Mouse (Mus musculus): ENCODE data around the gene Erc1. TPM values are rescaled to one million over a fixed set of nuclear protein-coding genes. Genes with fewer than 3 reads are reported as not detected.

The Erc1 gene
- polyA plus RNA-seq, 1 experiment from 2014 or later, result 23.4 TPM

DNA sequence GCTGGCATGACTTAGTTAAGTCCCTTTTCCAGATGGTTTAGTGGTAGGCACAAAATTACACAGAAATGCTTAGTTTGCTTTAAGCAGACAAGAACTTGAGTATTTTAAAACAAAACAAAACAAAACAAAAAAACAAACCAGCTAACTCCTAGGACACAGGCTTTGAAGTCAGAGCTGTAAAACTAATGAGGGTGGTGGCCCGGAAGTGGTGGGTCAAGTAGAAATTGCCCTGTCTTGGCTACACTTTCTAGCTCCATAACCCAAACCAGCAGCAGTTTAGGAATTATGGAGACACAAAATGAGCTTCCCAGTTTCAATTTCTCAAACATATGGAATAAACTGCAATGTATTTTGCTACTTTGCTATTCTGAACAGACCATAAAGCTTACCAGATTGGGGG is 263.9 kb downstream of the Erc1 start:
- Histone ChIP-seq H3K4me1 (ENCODE audit: control insufficient read depth, insufficient read depth, low read length) (peaks cover 4% of the 10 kb centered on the region; the same call in 1 of the 2 replicates), H3K9me3 (ENCODE audit: control insufficient read depth, low read length) (no peaks in the 10 kb centered on the region), H3K27me3 (replicated peaks; ENCODE audit: control insufficient read depth, insufficient read depth, low read length) (no peaks in the 10 kb centered on the region), H3K4me3 (ENCODE audit: low read depth, low read length) (no peak overlapping the region), H3K36me3 (ENCODE audit: control insufficient read depth, insufficient read depth, low read length) (no peaks in the 10 kb centered on the region), H3K27ac (replicated peaks; ENCODE audit: low read depth, low read length) (no peak overlapping the region; the same call in 1 of the 2 replicates), H3K9ac (ENCODE audit: low read depth, low read length) (no peak overlapping the region), H3K4me2 (ENCODE audit: low read depth, low read length) (no peak overlapping the region)
- 67% methylated on average over 1 of the region's 1 CpGs for WGBS
- DNase-seq (ENCODE audit: low spot score) (no peak), ATAC-seq (ENCODE audit: low read depth) (no peak)

DNA sequence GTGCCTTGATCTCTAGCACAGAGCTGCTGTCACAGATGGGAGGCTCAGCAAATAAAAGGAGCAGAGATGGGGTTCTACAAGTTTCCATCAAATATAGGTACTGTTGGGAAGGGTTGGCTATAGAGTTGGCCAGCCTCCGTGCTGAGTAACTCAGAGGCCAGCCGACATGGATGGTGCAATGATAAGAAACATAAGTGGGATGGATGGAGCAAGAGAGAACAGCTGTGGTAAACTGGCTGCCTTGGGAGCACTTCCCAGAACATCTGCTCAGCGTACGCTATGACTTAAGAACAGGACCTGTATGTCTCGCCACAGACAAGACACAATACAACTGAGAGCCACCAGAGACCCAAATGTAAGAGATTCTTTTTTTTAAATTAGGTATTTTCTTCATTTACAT is 264.8 kb downstream of the Erc1 start:
- H3K4me2 ChIP-seq (ENCODE audit: low read depth, low read length), result no peak overlapping the region
- H3K9me3 ChIP-seq (ENCODE audit: control insufficient read depth, low read length), result no peaks in the 10 kb centered on the region
- no peaks in the 10 kb centered on the region for H3K36me3 ChIP-seq (ENCODE audit: control insufficient read depth, insufficient read depth, low read length)
- H3K27ac ChIP-seq (replicated peaks; ENCODE audit: low read depth, low read length), result no peak overlapping the region
- no peak overlapping the region for H3K9ac ChIP-seq (ENCODE audit: low read depth, low read length)
- peaks cover 12% of the 10 kb centered on the region for H3K4me1 ChIP-seq (ENCODE audit: control insufficient read depth, insufficient read depth, low read length)
- no peaks in the 10 kb centered on the region for H3K27me3 ChIP-seq (replicated peaks; ENCODE audit: control insufficient read depth, insufficient read depth, low read length)
- DNase-seq (ENCODE audit: low spot score), result no peak
- no peak overlapping the region for H3K4me3 ChIP-seq (ENCODE audit: low read depth, low read length)
- 88% methylated on average over 5 of the region's 5 CpGs for WGBS
- no peak for ATAC-seq (ENCODE audit: low read depth)

DNA sequence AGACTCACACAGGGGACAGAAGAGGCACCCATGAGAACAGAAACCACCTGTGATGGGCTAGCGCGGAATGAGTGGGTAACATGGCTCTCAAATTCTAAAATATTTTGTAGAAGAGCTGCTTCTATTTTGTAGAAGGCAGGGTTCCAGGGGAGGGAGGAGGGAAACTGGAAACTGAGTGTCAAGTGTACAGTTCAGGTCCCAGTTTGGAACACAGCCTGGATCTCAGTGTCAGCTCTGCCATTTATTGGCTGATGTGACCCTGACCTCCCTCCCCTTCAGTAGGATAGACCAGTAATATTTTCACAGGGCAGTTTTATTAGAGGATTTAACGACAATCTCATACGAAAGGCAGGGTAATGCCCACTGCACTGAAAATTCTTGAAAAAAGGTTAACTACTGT is 271.3 kb downstream of the Erc1 start:
- H3K9ac ChIP-seq (ENCODE audit: low read depth, low read length), result no peak overlapping the region
- no peaks in the 10 kb centered on the region for H3K27me3 ChIP-seq (replicated peaks; ENCODE audit: control insufficient read depth, insufficient read depth, low read length)
- H3K36me3 ChIP-seq (ENCODE audit: control insufficient read depth, insufficient read depth, low read length), result peaks cover 27% of the 10 kb centered on the region
- no peak for ATAC-seq (ENCODE audit: low read depth)
- no peak for DNase-seq (ENCODE audit: low spot score)
- 87% methylated on average over 4 of the region's 4 CpGs for whole genome bisulfite sequencing
- H3K4me2 ChIP-seq (ENCODE audit: low read depth, low read length), result no peak overlapping the region
- peaks cover 7% of the 10 kb centered on the region for H3K4me1 ChIP-seq (ENCODE audit: control insufficient read depth, insufficient read depth, low read length)
- no peaks in the 10 kb centered on the region for H3K9me3 ChIP-seq (ENCODE audit: control insufficient read depth, low read length)
- no peak overlapping the region for H3K4me3 ChIP-seq (ENCODE audit: low read depth, low read length)
- H3K27ac ChIP-seq (replicated peaks; ENCODE audit: low read depth, low read length), result no peak overlapping the region

DNA sequence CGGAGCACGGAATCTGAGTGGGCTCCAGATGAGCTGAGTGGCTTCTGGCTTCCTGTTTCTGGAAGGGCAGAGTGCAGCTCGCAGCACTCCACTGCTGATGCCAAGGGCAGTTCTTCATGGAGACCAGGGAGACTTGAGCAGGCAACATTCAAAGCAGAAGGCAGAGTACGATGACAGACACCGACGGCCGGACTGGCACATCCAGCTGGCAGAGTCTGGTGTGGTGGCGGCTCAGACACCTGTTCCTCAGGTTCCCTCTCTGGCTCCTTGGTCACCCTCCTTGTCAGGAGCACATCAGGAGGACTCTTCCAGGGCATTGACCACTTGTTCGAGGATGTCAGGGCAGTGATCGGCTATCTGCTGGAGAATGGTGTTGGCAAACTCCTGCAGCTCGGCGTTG is 272.6 kb downstream of the Erc1 start:
- Histone ChIP-seq H3K27me3 (replicated peaks; ENCODE audit: control insufficient read depth, insufficient read depth, low read length) (no peaks in the 10 kb centered on the region), H3K4me3 (ENCODE audit: low read depth, low read length) (no peak overlapping the region), H3K4me2 (ENCODE audit: low read depth, low read length) (no peak overlapping the region), H3K36me3 (ENCODE audit: control insufficient read depth, insufficient read depth, low read length) (peaks cover 27% of the 10 kb centered on the region), H3K9me3 (ENCODE audit: control insufficient read depth, low read length) (no peaks in the 10 kb centered on the region), H3K9ac (ENCODE audit: low read depth, low read length) (no peak overlapping the region), H3K4me1 (ENCODE audit: control insufficient read depth, insufficient read depth, low read length) (peaks cover 7% of the 10 kb centered on the region), H3K27ac (replicated peaks; ENCODE audit: low read depth, low read length) (no peak overlapping the region)
- DNase-seq (ENCODE audit: low spot score) (no peak), ATAC-seq (ENCODE audit: low read depth) (no peak)
- WGBS, result 92% methylated on average over 12 of the region's 12 CpGs

DNA sequence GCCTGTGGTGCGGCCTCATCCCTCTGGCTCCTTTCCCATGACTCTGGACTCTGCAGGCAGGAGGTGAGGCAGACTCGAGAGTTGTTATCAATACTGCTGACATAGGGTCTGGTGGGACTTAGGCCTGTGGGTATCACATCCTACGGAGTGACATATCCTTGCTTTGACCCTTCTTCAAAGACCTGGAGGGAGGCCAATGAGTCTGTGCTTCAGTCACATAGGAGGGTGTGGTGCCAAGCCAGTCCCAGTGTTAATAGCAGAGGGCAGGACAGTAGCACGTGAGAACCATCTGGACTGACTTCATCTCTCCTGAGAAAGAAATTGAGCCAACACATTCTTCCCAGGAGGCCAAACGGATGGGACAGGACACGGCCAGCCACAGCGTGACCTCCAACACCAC is 275.7 kb downstream of the Erc1 start:
- peaks cover 27% of the 10 kb centered on the region for H3K36me3 ChIP-seq (ENCODE audit: control insufficient read depth, insufficient read depth, low read length)
- no peak overlapping the region for H3K27ac ChIP-seq (replicated peaks; ENCODE audit: low read depth, low read length)
- H3K9me3 ChIP-seq (ENCODE audit: control insufficient read depth, low read length), result no peaks in the 10 kb centered on the region
- H3K4me3 ChIP-seq (ENCODE audit: low read depth, low read length), result no peak overlapping the region
- 69% methylated on average over 7 of the region's 7 CpGs for WGBS
- ATAC-seq (ENCODE audit: low read depth), result no peak
- H3K4me1 ChIP-seq (ENCODE audit: control insufficient read depth, insufficient read depth, low read length), result no peaks in the 10 kb centered on the region
- no peak overlapping the region for H3K9ac ChIP-seq (ENCODE audit: low read depth, low read length)
- DNase-seq (ENCODE audit: low spot score), result no peak
- H3K27me3 ChIP-seq (replicated peaks; ENCODE audit: control insufficient read depth, insufficient read depth, low read length), result no peaks in the 10 kb centered on the region
- H3K4me2 ChIP-seq (ENCODE audit: low read depth, low read length), result no peak overlapping the region

DNA sequence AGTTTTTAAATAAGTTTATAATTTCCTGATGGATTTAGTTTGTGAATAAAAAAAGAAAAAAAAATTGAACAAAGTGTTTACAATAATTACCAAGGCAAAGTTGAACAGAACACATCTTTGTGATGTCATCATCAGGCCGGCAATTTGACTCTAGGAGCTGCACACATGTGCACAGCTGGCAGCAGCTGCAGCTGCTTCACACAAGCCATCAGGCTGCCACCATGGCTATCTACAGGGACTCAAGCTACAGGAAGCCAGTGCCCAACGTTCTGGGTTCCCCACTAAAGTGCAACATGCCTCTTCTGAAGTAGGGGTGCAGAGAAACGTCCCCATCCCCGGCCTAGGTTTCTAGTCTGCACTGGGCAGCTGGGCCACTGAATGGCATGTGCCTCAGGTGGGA is 277.2 kb downstream of the Erc1 start:
- H3K4me2 ChIP-seq (ENCODE audit: low read depth, low read length), result no peak overlapping the region
- H3K4me3 ChIP-seq (ENCODE audit: low read depth, low read length), result no peak overlapping the region
- no peak overlapping the region for H3K27ac ChIP-seq (replicated peaks; ENCODE audit: low read depth, low read length)
- no peak overlapping the region for H3K9ac ChIP-seq (ENCODE audit: low read depth, low read length)
- no peaks in the 10 kb centered on the region for H3K9me3 ChIP-seq (ENCODE audit: control insufficient read depth, low read length)
- no peaks in the 10 kb centered on the region for H3K4me1 ChIP-seq (ENCODE audit: control insufficient read depth, insufficient read depth, low read length)
- H3K27me3 ChIP-seq (replicated peaks; ENCODE audit: control insufficient read depth, insufficient read depth, low read length), result no peaks in the 10 kb centered on the region
- 78% methylated on average over 4 of the region's 4 CpGs for WGBS
- peaks cover 27% of the 10 kb centered on the region for H3K36me3 ChIP-seq (ENCODE audit: control insufficient read depth, insufficient read depth, low read length)
- DNase-seq (ENCODE audit: low spot score), result peak; percentile 48
- no peak for ATAC-seq (ENCODE audit: low read depth)

DNA sequence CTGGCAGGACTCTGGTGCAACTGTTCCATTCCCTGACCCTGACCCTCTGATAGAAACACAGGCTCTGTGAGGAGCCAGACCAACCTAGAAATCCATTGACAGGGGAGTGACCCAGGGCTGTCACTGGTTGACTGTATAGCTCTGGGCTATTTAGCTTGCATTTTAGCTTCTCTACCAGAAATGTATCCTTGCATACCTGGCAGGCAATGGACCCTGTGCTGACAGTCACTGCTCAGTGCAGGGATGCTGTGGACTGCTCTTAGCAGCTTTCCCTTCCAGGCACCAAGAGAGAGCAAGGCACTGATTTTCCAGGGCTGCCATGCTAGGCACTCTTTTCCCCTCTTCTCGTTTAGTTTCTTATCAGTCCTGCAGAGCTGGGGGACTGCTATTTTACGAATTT is 279.6 kb downstream of the Erc1 start:
- Histone ChIP-seq H3K4me1 (ENCODE audit: control insufficient read depth, insufficient read depth, low read length) (no peaks in the 10 kb centered on the region), H3K4me2 (ENCODE audit: low read depth, low read length) (no peak overlapping the region), H3K4me3 (ENCODE audit: low read depth, low read length) (no peak overlapping the region), H3K9ac (ENCODE audit: low read depth, low read length) (no peak overlapping the region), H3K27ac (replicated peaks; ENCODE audit: low read depth, low read length) (no peak overlapping the region), H3K36me3 (ENCODE audit: control insufficient read depth, insufficient read depth, low read length) (peaks cover 5% of the 10 kb centered on the region; the same call in 1 of the 2 replicates), H3K9me3 (ENCODE audit: control insufficient read depth, low read length) (no peaks in the 10 kb centered on the region), H3K27me3 (replicated peaks; ENCODE audit: control insufficient read depth, insufficient read depth, low read length) (no peaks in the 10 kb centered on the region)
- 77% methylated on average over 2 of the region's 2 CpGs for WGBS
- ATAC-seq (ENCODE audit: low read depth) (no peak), DNase-seq (ENCODE audit: low spot score) (no peak)

DNA sequence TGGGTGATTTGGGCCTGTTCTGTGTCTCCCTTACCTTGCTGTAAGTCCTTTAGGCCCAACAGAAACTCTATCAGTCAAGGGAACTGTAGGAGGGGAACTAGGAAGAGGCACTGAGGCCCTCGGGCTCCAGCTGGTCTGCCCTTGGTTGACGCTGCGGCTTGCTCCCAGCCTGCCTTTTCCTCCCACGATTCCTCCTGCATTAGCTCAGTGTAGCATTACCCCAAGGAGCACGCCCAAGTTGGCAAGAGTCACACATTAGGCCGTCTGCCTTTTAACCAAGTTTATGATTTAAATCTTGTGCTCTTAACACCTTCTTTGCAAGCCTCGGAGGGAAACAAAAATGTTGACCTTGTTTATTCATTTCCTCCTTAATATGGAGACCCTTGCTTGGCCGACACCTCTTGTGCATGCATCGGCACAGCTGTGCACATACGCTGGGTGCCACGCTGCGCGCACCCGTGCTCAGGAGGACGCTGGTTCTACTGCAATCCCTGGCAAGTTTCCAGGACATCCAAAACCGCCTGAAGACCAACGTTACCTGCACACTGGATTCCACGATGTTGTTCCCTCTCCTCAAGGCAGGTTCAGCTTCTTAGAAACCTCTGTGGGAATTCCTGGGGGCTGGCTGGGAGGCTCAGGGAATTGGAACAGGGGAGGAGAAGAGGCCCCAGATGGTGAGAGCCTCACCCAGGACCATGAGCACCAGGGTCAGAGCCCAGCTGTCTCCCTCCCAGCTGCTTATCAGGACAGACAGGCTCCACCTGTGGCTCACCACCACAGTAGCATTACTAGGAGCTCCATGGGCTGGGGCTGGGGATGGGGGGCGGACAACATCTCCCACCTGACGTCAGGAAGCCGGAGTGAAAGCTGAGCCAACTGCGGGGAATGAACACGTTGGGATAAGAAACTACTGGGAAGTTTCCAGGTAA is 282.3 kb downstream of the Erc1 start:
- no peaks in the 10 kb centered on the region for H3K4me1 ChIP-seq (ENCODE audit: control insufficient read depth, insufficient read depth, low read length)
- H3K4me2 ChIP-seq (ENCODE audit: low read depth, low read length), result no peak overlapping the region
- no peak overlapping the region for H3K27ac ChIP-seq (replicated peaks; ENCODE audit: low read depth, low read length)
- peak; percentile 50 for DNase-seq (ENCODE audit: low spot score)
- H3K27me3 ChIP-seq (replicated peaks; ENCODE audit: control insufficient read depth, insufficient read depth, low read length), result no peaks in the 10 kb centered on the region
- 69% methylated on average over 23 of the region's 23 CpGs for WGBS
- H3K36me3 ChIP-seq (ENCODE audit: control insufficient read depth, insufficient read depth, low read length), result no peaks in the 10 kb centered on the region
- ATAC-seq (ENCODE audit: low read depth), result peak; percentile 73
- H3K4me3 ChIP-seq (ENCODE audit: low read depth, low read length), result no peak overlapping the region
- H3K9ac ChIP-seq (ENCODE audit: low read depth, low read length), result no peak overlapping the region
- H3K9me3 ChIP-seq (ENCODE audit: control insufficient read depth, low read length), result no peaks in the 10 kb centered on the region

DNA sequence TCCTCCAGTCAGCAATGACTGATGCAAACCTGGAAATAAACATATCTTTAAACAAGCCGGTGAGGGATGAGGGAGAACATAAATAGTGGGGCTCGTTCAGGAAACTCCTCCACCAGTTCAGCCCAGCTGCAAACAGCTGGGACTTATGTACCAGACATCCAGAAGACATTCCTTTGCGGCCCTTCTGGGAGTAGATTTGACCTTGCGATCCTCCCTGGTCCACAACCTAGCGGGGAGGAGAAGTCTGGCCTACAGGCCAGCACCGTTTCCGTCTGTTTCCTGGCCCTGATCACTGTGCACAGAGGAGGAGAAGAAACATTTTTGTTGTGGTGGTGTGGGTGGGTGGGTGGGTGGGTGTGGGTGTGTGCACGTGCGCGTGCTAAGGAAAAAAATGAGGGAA is 285.4 kb downstream of the Erc1 start:
- Histone ChIP-seq H3K36me3 (ENCODE audit: control insufficient read depth, insufficient read depth, low read length) (no peaks in the 10 kb centered on the region), H3K4me1 (ENCODE audit: control insufficient read depth, insufficient read depth, low read length) (no peaks in the 10 kb centered on the region), H3K4me2 (ENCODE audit: low read depth, low read length) (no peak overlapping the region), H3K27me3 (replicated peaks; ENCODE audit: control insufficient read depth, insufficient read depth, low read length) (no peaks in the 10 kb centered on the region), H3K27ac (replicated peaks; ENCODE audit: low read depth, low read length) (no peak overlapping the region), H3K9ac (ENCODE audit: low read depth, low read length) (no peak overlapping the region), H3K9me3 (ENCODE audit: control insufficient read depth, low read length) (no peaks in the 10 kb centered on the region), H3K4me3 (ENCODE audit: low read depth, low read length) (no peak overlapping the region)
- DNase-seq (ENCODE audit: low spot score) (no peak), ATAC-seq (ENCODE audit: low read depth) (no peak)
- 58% methylated on average over 10 of the region's 10 CpGs for WGBS

Measured in embryonic facial prominence, embryonic 14.5 days (tissue).